Mouse (Mus musculus) liver, embryonic 14.5 days (tissue): ENCODE results near the gene Rftn1. TPM values are rescaled to one million over a fixed set of nuclear protein-coding genes. Genes with fewer than 3 reads are reported as not detected.

Experiments
- ATAC-seq: fragments of 200-750 bp; cut with Nextera tagmentation; 2 replicates; pipeline ENCODE4 v1.8.0; 2017; ENCODE audit warnings: moderate number of reproducible peaks, mild to moderate bottlenecking, moderate library complexity; ENCODE audit not compliant: insufficient read depth
- DNase-seq, 3 experiments: peaks; one replicate each; pipeline ENCODE4 v3.0.0-alpha.2; 2012 to 2013; ENCODE audit warnings: low read depth in 3 of 3, low spot score in 3 of 3
- H3K27ac ChIP-seq: fragments of 300-500 bp; sonication (generic); 2 replicates; pipeline ENCODE4 v1.5.1; 2014; ENCODE audit warnings: moderate library complexity, mild to moderate bottlenecking, control low read depth, inconsistent platforms
- H3K27me3 ChIP-seq: fragments of 300-500 bp; sonication (generic); 2 replicates; pipeline ENCODE4 v1.6.1; 2014; ENCODE audit warnings: mild to moderate bottlenecking, low read length, moderate library complexity; ENCODE audit not compliant: control insufficient read depth, insufficient read depth
- H3K36me3 ChIP-seq: fragments of 300-500 bp; sonication (generic); replicated peaks from 2 replicates; pipeline ENCODE4 v1.6.1; 2014; ENCODE audit warnings: low read depth; ENCODE audit not compliant: control insufficient read depth, insufficient read depth
- H3K4me1 ChIP-seq, 2 experiments: fragments of 200-500 bp in 1 of 2; fragments of 300-500 bp in 1 of 2; sonication (generic) in 1 of 2; replicated peaks; 2 replicates each; pipeline ENCODE4 v1.6.1; 2012 to 2014; ENCODE audit warnings: antibody characterized with exemption in 1 of 2, inconsistent platforms in 1 of 2, low read length in 1 of 2; ENCODE audit not compliant: control insufficient read depth in 2 of 2, insufficient read depth in 2 of 2
- H3K4me2 ChIP-seq: fragments of 300-500 bp; sonication (generic); 2 replicates; pipeline ENCODE4 v1.6.1; 2014; ENCODE audit warnings: low read depth, mild to moderate bottlenecking, control low read depth, moderate library complexity
- H3K4me3 ChIP-seq, 2 experiments: fragments of 200-500 bp in 1 of 2; fragments of 300-500 bp in 1 of 2; sonication (generic) in 1 of 2; 2 replicates each; pipeline ENCODE4 v1.5.1; 2012 to 2014; ENCODE audit warnings: low read depth in 2 of 2, low read length in 2 of 2, mild to moderate bottlenecking in 2 of 2, control low read depth in 1 of 2, inconsistent platforms in 1 of 2, moderate library complexity in 1 of 2; ENCODE audit not compliant: insufficient read depth in 1 of 2
- H3K9ac ChIP-seq: fragments of 300-500 bp; sonication (generic); replicated peaks from 2 replicates; pipeline ENCODE4 v1.6.1; 2014; ENCODE audit warnings: mild to moderate bottlenecking, control low read depth, moderate library complexity
- H3K9me3 ChIP-seq: fragments of 300-500 bp; sonication (generic); 2 replicates; pipeline ENCODE4 v1.6.1; 2016; ENCODE audit warnings: low read length, mixed read lengths; ENCODE audit not compliant: control insufficient read depth
- CTCF ChIP-seq: IDR thresholded peaks from 2 replicates; pipeline ENCODE4 v1.5.1; 2016; ENCODE audit warnings: antibody characterized with exemption, low read depth, control low read depth
- EP300 ChIP-seq: IDR thresholded peaks from 2 replicates; pipeline ENCODE4 v1.6.1; 2016; ENCODE audit warnings: antibody characterized with exemption, low read depth
- WGBS: fragments of 180-500 bp; shearing (Covaris S2); extraction: QIAGEN DNeasy Blood & Tissue Kit; methylation state at CpG from one replicate; pipeline ENCODE4 v1.1.7; 2014; ENCODE audit not compliant: insufficient replicate concordance; 5-methylcytosine and 5-hydroxymethylcytosine counted together
- polyA plus RNA-seq, 2 experiments: library from polyadenylated mRNA; depleted of rRNA in 1 of 2; stranded (reverse) in 1 of 2; unstranded in 1 of 2; fragments of >200 nt; fragmentation: Nextera tagmentation in 1 of 2; extraction: Ambion mirVana in 1 of 2; gene quantifications; 2 replicates each; pipeline versions ENCODE4 v1.2.1 to v1.2.3; 2012 to 2014

Gene Rftn1
- polyA plus RNA-seq, 2 experiments = 2.2 to 3.2 TPM

- no peak for DNase-seq
- 60% methylated on average over 4 of the region's 4 CpGs for WGBS
These were observed 103.6 kb downstream of the Rftn1 start for GRCm38 (mm10) chr17:50086887-50087286.

DNA sequence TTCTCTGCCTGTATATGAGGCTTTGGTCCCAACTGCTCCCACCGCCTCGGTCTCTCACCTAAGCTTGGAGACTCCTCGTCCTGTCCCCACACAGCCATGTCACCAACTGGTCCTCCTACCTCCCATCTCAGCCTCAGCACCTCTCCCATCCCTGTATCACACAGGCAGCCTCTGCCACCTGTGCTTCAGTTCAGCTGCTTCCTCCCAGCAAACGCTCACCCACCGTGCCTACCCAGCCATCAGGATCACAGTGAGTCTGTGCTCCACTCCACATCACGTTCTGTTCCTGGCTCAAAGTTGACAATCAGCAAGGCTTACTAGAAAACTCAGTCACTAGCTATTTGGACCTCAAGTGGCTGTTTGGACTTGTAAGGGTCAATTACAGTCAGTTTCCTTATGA, 105.8 kb downstream of the Rftn1 start:
- H3K27me3 ChIP-seq = no peaks in the 10 kb centered on the region
- no peak for ATAC-seq
- no peaks in the 10 kb centered on the region for H3K9me3 ChIP-seq
- no peak for DNase-seq
- no peak overlapping the region for H3K9ac ChIP-seq
- no peaks in the 10 kb centered on the region for H3K4me1 ChIP-seq
- H3K4me2 ChIP-seq = no peak overlapping the region
- WGBS = 72% methylated on average over 6 of the region's 6 CpGs
- H3K36me3 ChIP-seq = no peaks in the 10 kb centered on the region
- TF ChIP-seq EP300 = no peak
- TF ChIP-seq CTCF = no peak
- H3K27ac ChIP-seq = no peak overlapping the region
- H3K4me3 ChIP-seq = no peak overlapping the region

More at GRCm38 (mm10) chr17:50086887-50087286, 103.6 kb downstream of the Rftn1 start:
- ATAC-seq = no peak
- TF ChIP-seq CTCF (no peak), EP300 (no peak)
- H3K9ac ChIP-seq = no peak overlapping the region
- H3K36me3 ChIP-seq = no peaks in the 10 kb centered on the region
- no peak overlapping the region for H3K4me2 ChIP-seq
- no peaks in the 10 kb centered on the region for H3K4me1 ChIP-seq
- no peak overlapping the region for H3K27ac ChIP-seq
- H3K4me3 ChIP-seq = no peak overlapping the region
- H3K27me3 ChIP-seq = no peaks in the 10 kb centered on the region
- H3K9me3 ChIP-seq = no peaks in the 10 kb centered on the region

DNA sequence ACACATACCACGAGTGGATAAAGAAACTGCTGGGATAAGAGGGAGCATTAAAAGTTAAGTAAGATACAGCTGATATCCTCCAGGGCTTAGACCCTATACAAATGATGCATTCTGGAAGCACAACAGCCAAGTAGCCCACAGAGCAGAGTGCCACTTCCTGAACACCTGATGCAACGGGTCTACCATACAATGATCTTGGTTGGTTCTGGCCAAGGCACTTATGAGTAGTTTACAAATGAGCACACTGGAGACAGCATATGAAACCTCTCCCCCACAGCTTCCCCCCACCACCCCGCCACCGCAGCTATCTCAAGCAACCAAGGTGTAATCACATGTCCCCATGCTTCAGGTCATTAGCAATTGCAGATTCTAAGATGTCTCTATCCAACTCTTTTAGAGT, 106.5 kb downstream of the Rftn1 start:
- H3K4me1 ChIP-seq = no peaks in the 10 kb centered on the region
- no peak for TF ChIP-seq CTCF
- TF ChIP-seq EP300 = no peak
- no peak overlapping the region for H3K9ac ChIP-seq
- ATAC-seq (no peak), DNase-seq (no peak)
- H3K27me3 ChIP-seq = no peaks in the 10 kb centered on the region
- no peaks in the 10 kb centered on the region for H3K36me3 ChIP-seq
- H3K27ac ChIP-seq = no peak overlapping the region
- H3K4me2 ChIP-seq = no peak overlapping the region
- no peak overlapping the region for H3K4me3 ChIP-seq
- no peaks in the 10 kb centered on the region for H3K9me3 ChIP-seq
- 69% methylated on average over 4 of the region's 4 CpGs for WGBS

DNA sequence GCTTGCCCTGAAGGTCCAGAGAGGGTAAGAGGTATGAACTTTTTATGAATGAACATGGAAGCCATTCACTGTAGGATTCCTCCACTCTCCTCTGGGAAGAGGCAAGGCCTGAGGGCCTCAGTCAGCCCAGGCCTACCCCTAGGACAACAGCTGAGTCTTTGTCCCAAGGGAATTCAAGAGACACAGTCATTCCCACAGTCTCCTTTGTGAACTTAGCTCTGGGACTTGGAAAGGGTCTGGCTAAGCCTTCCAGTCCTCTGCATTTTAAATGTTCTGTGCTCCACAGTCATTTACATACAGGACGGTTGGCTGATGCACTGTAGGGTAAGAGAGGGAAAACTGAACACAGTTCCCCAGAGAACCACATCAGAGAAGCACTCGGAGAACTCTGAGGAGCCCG, 107.5 kb downstream of the Rftn1 start:
- DNase-seq (no peak), ATAC-seq (no peak)
- Histone ChIP-seq H3K4me3 (no peak overlapping the region), H3K27me3 (no peaks in the 10 kb centered on the region), H3K9ac (no peak overlapping the region), H3K9me3 (no peaks in the 10 kb centered on the region), H3K27ac (no peak overlapping the region), H3K4me2 (no peak overlapping the region), H3K36me3 (no peaks in the 10 kb centered on the region), H3K4me1 (no peaks in the 10 kb centered on the region)
- 81% methylated on average over 3 of the region's 3 CpGs for WGBS
- TF ChIP-seq EP300 = no peak
- no peak for TF ChIP-seq CTCF

DNA sequence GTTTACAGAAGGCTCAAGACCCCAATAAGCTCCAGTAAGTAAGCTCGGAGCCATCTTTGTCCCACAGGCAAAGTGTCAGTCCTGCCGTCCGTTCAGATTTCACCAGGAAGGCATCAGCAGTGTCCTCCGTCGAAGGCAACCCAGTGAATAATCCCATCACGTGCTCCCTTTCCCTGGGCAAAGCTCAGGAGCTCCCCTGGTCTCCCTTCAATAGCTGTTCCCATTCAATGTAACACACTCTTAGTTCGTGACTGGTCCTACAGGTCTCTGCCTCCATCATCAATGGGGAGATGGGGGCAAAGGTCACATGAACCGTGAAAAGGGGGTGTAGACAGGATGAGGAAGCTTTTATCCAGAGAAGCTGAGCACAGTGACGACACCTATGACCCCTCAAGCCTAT, 108.8 kb downstream of the Rftn1 start:
- ATAC-seq = no peak
- WGBS = 73% methylated on average over 9 of the region's 9 CpGs

More for the DNA sequence above, 108.8 kb downstream of the Rftn1 start:
- Histone ChIP-seq H3K27me3 (no peaks in the 10 kb centered on the region), H3K4me3 (no peak overlapping the region), H3K9me3 (no peaks in the 10 kb centered on the region), H3K9ac (no peak overlapping the region), H3K4me1 (no peaks in the 10 kb centered on the region), H3K27ac (no peak overlapping the region), H3K4me2 (no peak overlapping the region), H3K36me3 (no peaks in the 10 kb centered on the region)
- DNase-seq = no peak
- TF ChIP-seq CTCF (no peak), EP300 (no peak)
